Mouse (Mus musculus) spleen, postnatal 4 days (tissue): Measurements from ENCODE around the gene Etl4.

Experiments
- DNase-seq, 2 experiments: peaks; one replicate each; pipeline ENCODE4 v3.0.0; 2022; ENCODE audit warnings: low spot score in 2 of 2

The Etl4 gene

GRCm38 (mm10) chr2:20763511-20764212, 854.1 kb downstream of the Etl4 start:
- DNase-seq = no peak

GRCm38 (mm10) chr2:20764566-20765090, 855.0 kb downstream of the Etl4 start:
- no peak for DNase-seq

- no peak for DNase-seq
Observed at GRCm38 (mm10) chr2:20768681-20769080, 859.1 kb downstream of the Etl4 start.

GRCm38 (mm10) chr2:20770171-20770570, 860.6 kb downstream of the Etl4 start:
- no peak for DNase-seq

- DNase-seq = no peak
Observed at GRCm38 (mm10) chr2:20774462-20774861, 864.9 kb downstream of the Etl4 start.

- DNase-seq = no peak
Observed at GRCm38 (mm10) chr2:20776171-20776704, 866.7 kb downstream of the Etl4 start.

GRCm38 (mm10) chr2:20777931-20778330, 868.4 kb downstream of the Etl4 start:
- no peak for DNase-seq

- DNase-seq = peak in 1 of 2 experiments; percentile 17
Observed at GRCm38 (mm10) chr2:20779484-20780381, 870.2 kb downstream of the Etl4 start.

- no peak for DNase-seq
Observed at GRCm38 (mm10) chr2:20801236-20801890, 891.8 kb downstream of the Etl4 start.

GRCm38 (mm10) chr2:20811506-20811905, 901.9 kb downstream of the Etl4 start:
- no peak for DNase-seq

GRCm38 (mm10) chr2:20813986-20814385, 904.4 kb downstream of the Etl4 start:
- DNase-seq = no peak

GRCm38 (mm10) chr2:20818226-20818625, 908.6 kb downstream of the Etl4 start:
- no peak for DNase-seq

GRCm38 (mm10) chr2:20826258-20826657, 916.7 kb downstream of the Etl4 start:
- no peak for DNase-seq

GRCm38 (mm10) chr2:20830882-20831281, 921.3 kb downstream of the Etl4 start:
- no peak for DNase-seq

- DNase-seq = no peak
Observed at GRCm38 (mm10) chr2:20831608-20832406, 922.2 kb downstream of the Etl4 start.

- no peak for DNase-seq
Observed at GRCm38 (mm10) chr2:20849346-20849745, 939.8 kb downstream of the Etl4 start.
